Mouse (Mus musculus) kidney, embryonic 15.5 days (tissue): Measurements from ENCODE around the gene Magi2. TPM values are rescaled to one million over a fixed set of nuclear protein-coding genes. Genes with fewer than 3 reads are reported as not detected.

Experiments used
- ATAC-seq: fragments of 200-750 bp; cut with Nextera tagmentation; replicated peaks from 2 replicates; pipeline ENCODE4 v1.8.0; 2017; ENCODE audit warnings: moderate TSS enrichment; ENCODE audit not compliant: low FRiP score
- H3K27ac ChIP-seq: fragments of 300-500 bp; sonication (generic); 2 replicates; pipeline ENCODE4 v1.5.1; 2015; ENCODE audit warnings: mild to moderate bottlenecking, inconsistent platforms
- H3K27me3 ChIP-seq: fragments of 300-500 bp; sonication (generic); 2 replicates; pipeline ENCODE4 v1.6.1; 2015; ENCODE audit warnings: inconsistent platforms
- H3K36me3 ChIP-seq: fragments of 300-500 bp; sonication (generic); 2 replicates; pipeline ENCODE4 v1.6.1; 2015; ENCODE audit warnings: inconsistent platforms
- H3K4me1 ChIP-seq: fragments of 300-500 bp; sonication (generic); 2 replicates; pipeline ENCODE4 v1.6.1; 2015; ENCODE audit warnings: inconsistent platforms
- H3K4me2 ChIP-seq: fragments of 300-500 bp; sonication (generic); 2 replicates; pipeline ENCODE4 v1.6.1; 2015; ENCODE audit warnings: moderate library complexity, mild to moderate bottlenecking, inconsistent platforms
- H3K4me3 ChIP-seq: fragments of 300-500 bp; sonication (generic); replicated peaks from 2 replicates; pipeline ENCODE4 v1.5.1; 2015; ENCODE audit warnings: mild to moderate bottlenecking, inconsistent platforms
- H3K9ac ChIP-seq: fragments of 300-500 bp; sonication (generic); 2 replicates; pipeline ENCODE4 v1.6.1; 2015; ENCODE audit warnings: mild to moderate bottlenecking, inconsistent platforms
- H3K9me3 ChIP-seq: fragments of 300-500 bp; sonication (generic); replicated peaks from 2 replicates; pipeline ENCODE4 v1.6.1; 2016; ENCODE audit warnings: inconsistent platforms
- WGBS: fragments of 180-500 bp; shearing (Covaris S2); methylation state at CpG from one replicate; pipeline ENCODE4 v1.1.7; 2015; ENCODE audit warnings: mixed read lengths; 5-methylcytosine and 5-hydroxymethylcytosine counted together
- polyA plus RNA-seq: library from polyadenylated mRNA; unstranded; fragments of >200 nt; fragmentation: Nextera tagmentation; extraction: Ambion mirVana; gene quantifications from 2 replicates; pipeline ENCODE4 v1.2.1, GENCODE M21; 2015

Magi2 gene
- polyA plus RNA-seq, 1 experiment from 2014 or later: 18.6 TPM

GRCm38 (mm10) chr5:20359021-20359420 lies 1132.2 kb downstream of the Magi2 start:
- Histone ChIP-seq H3K9ac (no peak overlapping the region), H3K27ac (no peak overlapping the region), H3K4me3 (no peak overlapping the region), H3K9me3 (no peaks in the 10 kb centered on the region), H3K4me2 (no peak overlapping the region), H3K4me1 (no peaks in the 10 kb centered on the region), H3K27me3 (no peaks in the 10 kb centered on the region), H3K36me3 (no peaks in the 10 kb centered on the region)
- WGBS: 75% methylated on average over 3 of the region's 3 CpGs
- ATAC-seq: no peak

DNA sequence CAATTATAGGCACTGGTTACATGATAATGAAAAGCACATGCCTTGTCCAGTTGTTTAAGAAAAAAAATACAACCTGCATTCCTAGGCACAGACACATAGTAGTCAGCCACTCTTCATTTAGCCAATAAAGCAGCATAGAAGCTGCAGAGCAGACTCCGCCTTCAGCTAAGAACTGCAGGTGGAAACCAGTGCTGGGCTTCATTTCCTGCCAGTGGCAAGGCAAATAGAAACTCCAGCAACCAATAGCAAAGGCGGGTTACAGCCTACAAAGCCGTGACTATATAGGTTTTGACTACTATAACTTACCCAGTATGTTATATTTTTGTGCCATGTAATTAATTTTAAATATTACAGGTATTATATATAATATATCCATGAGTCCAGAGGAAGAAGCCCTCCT lies 1135.3 kb downstream of the Magi2 start:
- no peaks in the 10 kb centered on the region for H3K9me3 ChIP-seq
- H3K9ac ChIP-seq: no peak overlapping the region
- no peaks in the 10 kb centered on the region for H3K4me1 ChIP-seq
- no peaks in the 10 kb centered on the region for H3K36me3 ChIP-seq
- no peaks in the 10 kb centered on the region for H3K27me3 ChIP-seq
- H3K4me3 ChIP-seq: no peak overlapping the region
- WGBS: 83% methylated on average over 3 of the region's 3 CpGs
- H3K4me2 ChIP-seq: no peak overlapping the region
- no peak for ATAC-seq
- H3K27ac ChIP-seq: no peak overlapping the region

- no peaks in the 10 kb centered on the region for H3K27me3 ChIP-seq
- no peak overlapping the region for H3K9ac ChIP-seq
- WGBS: 71% methylated on average over 5 of the region's 5 CpGs
- no peak overlapping the region for H3K4me3 ChIP-seq
- no peak overlapping the region for H3K4me2 ChIP-seq
- no peaks in the 10 kb centered on the region for H3K4me1 ChIP-seq
- no peaks in the 10 kb centered on the region for H3K9me3 ChIP-seq
- H3K27ac ChIP-seq: no peak overlapping the region
- H3K36me3 ChIP-seq: no peaks in the 10 kb centered on the region
- no peak for ATAC-seq
Observed at GRCm38 (mm10) chr5:20363216-20363615, 1136.4 kb downstream of the Magi2 start.

GRCm38 (mm10) chr5:20373586-20373985 lies 1146.8 kb downstream of the Magi2 start:
- H3K27me3 ChIP-seq: no peaks in the 10 kb centered on the region
- no peak overlapping the region for H3K4me3 ChIP-seq
- ATAC-seq: no peak
- H3K4me2 ChIP-seq: no peak overlapping the region
- 85% methylated on average over 1 of the region's 1 CpGs for whole genome bisulfite sequencing
- H3K4me1 ChIP-seq: no peaks in the 10 kb centered on the region
- H3K27ac ChIP-seq: no peak overlapping the region
- no peak overlapping the region for H3K9ac ChIP-seq
- no peaks in the 10 kb centered on the region for H3K36me3 ChIP-seq
- H3K9me3 ChIP-seq: no peaks in the 10 kb centered on the region

DNA sequence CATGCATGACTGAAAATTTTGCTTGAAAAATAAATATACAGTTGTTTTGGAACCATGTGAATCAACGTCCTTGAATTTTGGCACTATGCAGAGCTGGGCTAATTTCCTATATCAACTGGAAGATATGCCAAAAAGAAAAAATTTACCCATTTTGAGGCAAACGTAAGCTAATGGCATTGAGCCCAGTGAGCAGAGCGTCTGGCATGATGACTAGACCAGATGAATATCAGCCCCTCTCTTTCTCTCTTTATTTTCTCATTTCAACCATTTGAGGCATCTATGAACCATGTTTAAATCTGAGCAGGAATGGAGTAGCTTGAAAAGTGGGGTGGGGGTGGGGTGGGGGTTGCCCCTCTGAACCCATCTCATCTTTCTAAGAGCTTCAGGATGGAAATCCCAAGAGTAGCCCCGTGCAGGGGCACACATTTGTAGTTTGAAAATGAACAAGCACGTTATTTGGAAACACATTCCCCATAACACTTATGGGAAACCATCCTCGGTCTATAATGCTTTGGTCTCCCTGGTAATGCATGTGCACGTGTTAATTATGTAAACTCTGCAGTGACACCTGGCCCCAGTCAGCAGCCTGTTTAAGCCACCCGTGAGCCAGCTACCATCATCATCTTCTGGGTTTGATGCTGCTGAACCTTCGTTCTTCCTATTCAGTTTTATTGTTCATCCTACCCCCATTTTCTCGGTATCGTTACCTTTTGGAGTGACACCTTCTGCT lies 1151.4 kb downstream of the Magi2 start:
- H3K9me3 ChIP-seq: no peaks in the 10 kb centered on the region
- WGBS: 82% methylated on average over 11 of the region's 11 CpGs
- H3K4me2 ChIP-seq: no peak overlapping the region
- no peak for ATAC-seq
- H3K4me1 ChIP-seq: no peaks in the 10 kb centered on the region
- no peak overlapping the region for H3K9ac ChIP-seq
- H3K4me3 ChIP-seq: no peak overlapping the region
- no peaks in the 10 kb centered on the region for H3K27me3 ChIP-seq
- H3K27ac ChIP-seq: no peak overlapping the region
- H3K36me3 ChIP-seq: no peaks in the 10 kb centered on the region

DNA sequence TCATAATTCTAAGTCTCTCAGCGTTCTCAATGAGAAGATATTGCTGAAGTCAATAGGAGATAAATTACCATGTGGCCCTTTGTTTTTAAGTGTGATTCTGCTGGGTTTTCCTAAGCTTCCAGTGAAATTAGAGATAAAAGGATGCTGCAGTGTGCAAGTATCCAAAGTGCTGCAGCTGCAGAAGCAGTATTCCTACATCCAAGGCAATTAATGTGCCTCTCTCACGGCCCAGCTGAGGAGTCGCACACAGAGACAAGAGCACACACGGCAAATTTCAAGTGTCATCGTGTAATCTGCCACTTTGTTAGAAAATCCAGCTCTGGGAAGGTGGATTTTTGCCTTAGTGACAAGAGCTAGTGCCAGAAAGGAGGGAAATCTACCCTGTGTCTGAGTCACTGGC lies 1177.7 kb downstream of the Magi2 start:
- no peaks in the 10 kb centered on the region for H3K9me3 ChIP-seq
- 80% methylated on average over 5 of the region's 5 CpGs for WGBS
- no peaks in the 10 kb centered on the region for H3K27me3 ChIP-seq
- ATAC-seq: no peak
- H3K36me3 ChIP-seq: no peaks in the 10 kb centered on the region
- no peaks in the 10 kb centered on the region for H3K4me1 ChIP-seq
- no peak overlapping the region for H3K4me2 ChIP-seq
- no peak overlapping the region for H3K9ac ChIP-seq
- no peak overlapping the region for H3K4me3 ChIP-seq
- no peak overlapping the region for H3K27ac ChIP-seq

GRCm38 (mm10) chr5:20406626-20407025 lies 1179.8 kb downstream of the Magi2 start:
- Histone ChIP-seq H3K4me2 (no peak overlapping the region), H3K9me3 (no peaks in the 10 kb centered on the region), H3K27me3 (no peaks in the 10 kb centered on the region), H3K4me3 (no peak overlapping the region), H3K27ac (no peak overlapping the region), H3K9ac (no peak overlapping the region), H3K4me1 (no peaks in the 10 kb centered on the region), H3K36me3 (no peaks in the 10 kb centered on the region)
- no peak for ATAC-seq
- WGBS: 88% methylated on average over 4 of the region's 4 CpGs

- H3K36me3 ChIP-seq: no peaks in the 10 kb centered on the region
- no peak overlapping the region for H3K4me2 ChIP-seq
- no peaks in the 10 kb centered on the region for H3K9me3 ChIP-seq
- H3K9ac ChIP-seq: no peak overlapping the region
- no peak overlapping the region for H3K4me3 ChIP-seq
- no peak for ATAC-seq
- H3K27me3 ChIP-seq: no peaks in the 10 kb centered on the region
- H3K27ac ChIP-seq: no peak overlapping the region
- H3K4me1 ChIP-seq: no peaks in the 10 kb centered on the region
Observed at GRCm38 (mm10) chr5:20415320-20415719, 1188.5 kb downstream of the Magi2 start.

GRCm38 (mm10) chr5:20417348-20417747 lies 1190.5 kb downstream of the Magi2 start:
- Histone ChIP-seq H3K27me3 (no peaks in the 10 kb centered on the region), H3K9me3 (no peaks in the 10 kb centered on the region), H3K4me1 (no peaks in the 10 kb centered on the region), H3K4me2 (no peak overlapping the region), H3K36me3 (no peaks in the 10 kb centered on the region), H3K9ac (no peak overlapping the region), H3K27ac (no peak overlapping the region), H3K4me3 (no peak overlapping the region)
- ATAC-seq: no peak

DNA sequence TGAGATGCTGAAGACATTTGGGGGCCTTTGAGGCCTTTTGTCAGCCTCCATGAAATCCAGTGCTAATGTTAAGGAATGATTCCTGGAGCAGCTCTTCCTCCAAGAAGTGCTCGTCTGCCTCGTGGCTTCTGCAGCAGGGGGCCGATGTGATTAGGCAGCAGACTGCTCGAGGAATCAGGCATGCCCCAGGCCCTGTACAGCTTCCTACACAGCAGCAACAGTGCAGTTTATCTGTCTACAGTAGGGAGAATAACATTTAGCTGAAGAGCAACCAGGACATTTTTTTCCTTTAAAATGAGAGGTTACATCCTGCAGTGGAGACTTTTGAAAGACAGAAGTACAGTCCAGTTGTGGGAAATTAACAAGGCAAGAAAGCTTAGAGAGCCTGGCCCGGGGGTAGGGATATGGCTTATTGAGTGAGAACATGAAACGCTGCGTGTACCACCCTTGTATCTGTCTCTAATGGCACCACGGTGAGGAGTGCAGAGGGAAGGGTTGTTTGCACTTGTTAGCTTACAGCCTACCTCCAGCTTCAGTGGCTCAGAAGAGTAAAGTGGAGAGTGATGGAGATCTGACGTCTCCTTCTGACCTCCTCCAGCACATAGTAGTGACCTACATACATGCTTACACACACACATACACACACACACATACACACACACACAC lies 1205.4 kb downstream of the Magi2 start:
- Histone ChIP-seq H3K4me3 (no peak overlapping the region), H3K9ac (no peak overlapping the region), H3K4me1 (no peaks in the 10 kb centered on the region), H3K36me3 (no peaks in the 10 kb centered on the region), H3K9me3 (no peaks in the 10 kb centered on the region), H3K27ac (no peak overlapping the region), H3K27me3 (no peaks in the 10 kb centered on the region), H3K4me2 (no peak overlapping the region)
- 64% methylated on average over 9 of the region's 9 CpGs for WGBS
- ATAC-seq: no peak

DNA sequence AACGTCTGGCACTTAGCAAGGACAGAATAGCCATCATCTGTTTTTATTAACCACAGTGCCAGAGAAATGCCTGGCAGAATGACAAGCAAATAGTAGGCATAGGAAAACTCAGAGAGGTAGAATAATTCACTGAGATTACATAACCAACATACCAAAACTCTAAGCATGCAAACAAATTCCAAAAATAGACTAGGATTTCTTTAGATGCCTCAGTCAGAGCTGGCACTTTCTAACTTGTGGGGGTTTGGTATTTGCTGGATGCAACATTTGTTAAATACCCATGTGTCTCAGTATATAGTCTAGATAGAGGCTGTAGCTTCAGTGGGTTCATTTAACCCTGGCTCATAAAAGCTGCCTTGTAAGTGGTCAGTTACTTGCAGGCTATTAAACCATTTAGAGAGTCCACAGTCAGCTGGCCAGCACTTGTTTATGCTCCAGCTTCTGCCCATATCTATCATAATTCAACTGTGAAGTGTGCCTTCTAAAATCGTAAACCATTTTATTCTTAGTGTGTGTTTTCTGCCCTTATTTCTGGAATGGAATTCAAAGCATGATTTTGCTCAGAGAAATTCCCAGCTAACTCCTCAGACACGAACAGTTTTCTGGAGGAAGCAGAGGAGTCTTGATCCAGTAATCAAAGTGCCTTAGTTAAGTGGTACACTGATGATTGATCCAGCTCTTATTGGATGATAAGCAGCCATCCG lies 1219.8 kb downstream of the Magi2 start:
- Histone ChIP-seq H3K4me1 (no peaks in the 10 kb centered on the region), H3K9me3 (no peaks in the 10 kb centered on the region), H3K9ac (no peak overlapping the region), H3K4me3 (no peak overlapping the region), H3K27ac (no peak overlapping the region), H3K27me3 (no peaks in the 10 kb centered on the region), H3K4me2 (no peak overlapping the region), H3K36me3 (no peaks in the 10 kb centered on the region)
- no peak for ATAC-seq
- 36% methylated on average over 4 of the region's 4 CpGs for WGBS

DNA sequence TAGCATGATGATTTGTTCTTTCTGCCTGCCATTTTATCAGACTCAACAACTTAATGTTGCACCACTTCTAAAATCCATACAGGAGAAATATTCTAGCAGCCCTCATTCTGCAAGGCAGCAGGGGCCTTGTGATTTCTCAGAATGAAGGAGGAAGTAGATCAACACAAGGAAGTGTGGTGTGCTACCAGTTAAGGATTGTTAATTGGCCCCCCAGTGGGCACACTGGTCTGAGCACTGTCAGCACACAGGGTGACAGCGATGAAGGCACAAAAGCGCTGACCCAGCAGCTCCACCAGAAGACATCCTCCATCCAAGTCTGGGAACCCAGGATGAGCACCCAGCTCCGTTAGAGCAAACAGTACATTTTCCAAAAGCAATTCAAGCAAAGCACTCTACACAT lies 1229.3 kb downstream of the Magi2 start:
- H3K9me3 ChIP-seq: no peaks in the 10 kb centered on the region
- no peak overlapping the region for H3K4me3 ChIP-seq
- 71% methylated on average over 3 of the region's 3 CpGs for WGBS
- no peaks in the 10 kb centered on the region for H3K27me3 ChIP-seq
- H3K36me3 ChIP-seq: no peaks in the 10 kb centered on the region
- H3K4me1 ChIP-seq: no peaks in the 10 kb centered on the region
- no peak overlapping the region for H3K4me2 ChIP-seq
- no peak overlapping the region for H3K9ac ChIP-seq
- no peak overlapping the region for H3K27ac ChIP-seq
- ATAC-seq: no peak
